Mouse (Mus musculus) hindbrain, embryonic 14.5 days (tissue): ENCODE results near the gene Taf3. TPM values are rescaled to one million over a fixed set of nuclear protein-coding genes. Genes with fewer than 3 reads are reported as not detected.
A peak's percentile ranks its signal among the peaks of the same experiment; 100 is the strongest.

Source experiments
- ATAC-seq: fragments of 200-750 bp; cut with Nextera tagmentation; 2 replicates; pipeline ENCODE4 v1.8.0; 2017; ENCODE audit warnings: moderate number of reproducible peaks, mild to moderate bottlenecking, moderate TSS enrichment, moderate library complexity; ENCODE audit not compliant: low FRiP score
- DNase-seq: peaks from one replicate; pipeline ENCODE4 v3.0.0-alpha.2; 2015; ENCODE audit warnings: low spot score
- H3K27ac ChIP-seq: fragments of 300-500 bp; sonication (generic); 2 replicates; pipeline ENCODE4 v1.5.1; 2014; ENCODE audit warnings: mild to moderate bottlenecking, moderate library complexity
- H3K27me3 ChIP-seq: fragments of 300-500 bp; sonication (generic); 2 replicates; pipeline ENCODE4 v1.6.1; 2014; ENCODE audit warnings: mild to moderate bottlenecking, low read length, mixed read lengths; ENCODE audit not compliant: control insufficient read depth, insufficient read depth
- H3K36me3 ChIP-seq: fragments of 300-500 bp; sonication (generic); replicated peaks from 2 replicates; pipeline ENCODE4 v1.6.1; 2014; ENCODE audit not compliant: control insufficient read depth, insufficient read depth
- H3K4me1 ChIP-seq: fragments of 300-500 bp; sonication (generic); replicated peaks from 2 replicates; pipeline ENCODE4 v1.6.1; 2014; ENCODE audit warnings: antibody characterized with exemption, low read length, mixed read lengths; ENCODE audit not compliant: control insufficient read depth, insufficient read depth
- H3K4me2 ChIP-seq: fragments of 300-500 bp; sonication (generic); replicated peaks from 2 replicates; pipeline ENCODE4 v1.6.1; 2014; ENCODE audit warnings: mild to moderate bottlenecking, moderate library complexity
- H3K4me3 ChIP-seq: fragments of 300-500 bp; sonication (generic); replicated peaks from 2 replicates; pipeline ENCODE4 v1.5.1; 2014; ENCODE audit warnings: mild to moderate bottlenecking, low read length
- H3K9ac ChIP-seq: fragments of 300-500 bp; sonication (generic); 2 replicates; pipeline ENCODE4 v1.6.1; 2014
- H3K9me3 ChIP-seq: fragments of 300-500 bp; sonication (generic); 2 replicates; pipeline ENCODE4 v1.6.1; 2016; ENCODE audit warnings: low read length; ENCODE audit not compliant: control insufficient read depth
- WGBS: fragments of 180-500 bp; shearing (Covaris S2); extraction: QIAGEN DNeasy Blood & Tissue Kit; methylation state at CpG from one replicate; pipeline ENCODE4 v1.1.7; 2014; 5-methylcytosine and 5-hydroxymethylcytosine counted together
- polyA plus RNA-seq: library from polyadenylated mRNA; unstranded; fragments of >200 nt; fragmentation: Nextera tagmentation; extraction: Ambion mirVana; gene quantifications from 2 replicates; pipeline ENCODE4 v1.2.1, GENCODE M21; 2014

Taf3 gene
- polyA plus RNA-seq, 1 experiment from 2014 or later = 12.6 TPM

- H3K4me3 ChIP-seq = no peak overlapping the region
- no peak overlapping the region for H3K27ac ChIP-seq
- H3K27me3 ChIP-seq = no peaks in the 10 kb centered on the region
- DNase-seq (no peak), ATAC-seq (no peak)
- no peaks in the 10 kb centered on the region for H3K4me1 ChIP-seq
- H3K36me3 ChIP-seq = peaks cover 14% of the 10 kb centered on the region
- no peak overlapping the region for H3K4me2 ChIP-seq
- WGBS = 91% methylated on average over 9 of the region's 9 CpGs
- no peaks in the 10 kb centered on the region for H3K9me3 ChIP-seq
- H3K9ac ChIP-seq = no peak overlapping the region
Measured at GRCm38 (mm10) chr2:9917602-9918001, 130.8 kb downstream of the Taf3 start.

DNA sequence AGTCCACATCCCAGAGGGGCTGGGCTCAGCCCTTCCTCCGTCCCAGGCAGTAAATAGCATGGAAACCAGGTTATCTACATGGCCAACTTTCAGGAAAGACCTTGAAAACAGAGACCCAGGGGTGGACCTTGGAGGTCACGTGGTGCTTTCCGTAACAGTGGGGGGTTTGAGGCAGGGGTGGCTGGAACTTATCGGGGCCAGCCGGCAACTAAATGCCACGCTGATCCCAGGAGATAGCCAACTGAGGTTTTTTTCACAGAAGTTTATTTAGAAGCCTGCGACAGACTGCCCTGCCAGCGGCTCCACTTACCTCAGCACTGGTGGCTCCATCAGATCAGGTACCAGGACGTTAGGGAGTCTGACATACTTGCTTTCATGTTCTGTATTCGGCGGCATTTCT is 142.4 kb downstream of the Taf3 start:
- no peaks in the 10 kb centered on the region for H3K36me3 ChIP-seq
- 11% methylated on average over 11 of the region's 11 CpGs for WGBS
- DNase-seq = no peak
- no peak overlapping the region for H3K4me3 ChIP-seq
- no peak overlapping the region for H3K27ac ChIP-seq
- no peak overlapping the region for H3K4me2 ChIP-seq
- no peak overlapping the region for H3K9ac ChIP-seq
- no peak for ATAC-seq
- H3K4me1 ChIP-seq = no peaks in the 10 kb centered on the region
- H3K27me3 ChIP-seq = no peaks in the 10 kb centered on the region; the same call in 1 of the 2 replicates
- H3K9me3 ChIP-seq = no peaks in the 10 kb centered on the region

DNA sequence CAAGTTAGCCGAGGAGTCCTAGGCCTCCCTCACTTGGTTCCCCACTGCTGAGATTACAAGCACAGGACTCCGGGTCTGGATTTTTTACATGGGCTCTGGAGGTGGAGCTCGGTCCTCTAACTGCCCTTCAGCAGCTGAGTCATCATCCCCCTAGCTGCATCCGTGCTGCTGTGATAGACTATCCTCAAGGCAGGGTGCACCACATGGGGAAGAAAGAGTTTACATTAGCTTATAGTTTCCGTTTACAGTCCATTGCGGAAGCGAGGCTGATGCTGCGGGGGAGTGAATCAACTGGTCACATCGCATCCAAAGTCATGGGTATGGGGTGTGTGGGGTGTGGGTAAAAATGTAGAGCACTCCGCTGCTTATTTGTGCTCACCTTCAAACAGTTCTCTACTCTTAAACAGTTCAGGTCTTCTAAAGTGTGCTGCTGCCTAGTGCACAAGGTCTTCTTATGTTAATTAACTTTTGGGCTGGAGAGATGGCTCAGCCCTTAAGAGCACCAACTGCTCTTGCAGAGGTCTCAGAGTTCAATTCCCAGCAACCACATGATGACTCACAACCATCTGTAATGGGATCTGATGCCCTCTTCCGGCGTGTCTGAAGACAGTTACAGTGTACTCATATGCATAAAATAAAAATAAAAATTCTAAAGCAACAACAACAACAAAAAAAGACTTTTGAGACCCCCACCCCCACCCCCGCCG is 144.4 kb downstream of the Taf3 start:
- DNase-seq (no peak), ATAC-seq (no peak)
- no peak overlapping the region for H3K9ac ChIP-seq
- WGBS = 68% methylated on average over 14 of the region's 14 CpGs
- H3K4me2 ChIP-seq = no peak overlapping the region
- H3K4me3 ChIP-seq = no peak overlapping the region
- H3K4me1 ChIP-seq = no peaks in the 10 kb centered on the region
- H3K27ac ChIP-seq = no peak overlapping the region
- H3K9me3 ChIP-seq = no peaks in the 10 kb centered on the region
- H3K36me3 ChIP-seq = no peaks in the 10 kb centered on the region
- H3K27me3 ChIP-seq = peaks cover 10% of the 10 kb centered on the region

DNA sequence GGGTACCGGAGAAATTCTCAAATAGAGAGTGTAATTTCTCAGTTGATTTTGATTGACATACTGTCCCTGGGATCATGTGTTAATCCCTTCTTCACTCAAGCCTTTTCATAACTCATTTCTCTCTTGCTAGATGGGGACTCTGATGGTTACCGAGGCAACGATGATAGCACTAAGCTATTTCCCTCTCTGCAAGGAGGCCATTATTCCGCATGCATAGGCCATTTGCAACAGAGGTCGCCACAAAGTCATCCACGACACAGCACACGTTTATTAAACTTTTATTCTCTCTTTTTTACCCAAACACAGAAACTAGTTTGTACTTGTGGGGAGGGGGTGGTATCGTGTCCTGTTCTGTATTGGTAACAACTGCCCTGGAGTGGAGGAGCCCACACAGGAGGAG is 150.6 kb downstream of the Taf3 start:
- Histone ChIP-seq H3K4me2 (no peak overlapping the region), H3K9ac (no peak overlapping the region), H3K4me1 (no peaks in the 10 kb centered on the region; the same call in 1 of the 2 replicates), H3K4me3 (no peak overlapping the region), H3K9me3 (no peaks in the 10 kb centered on the region), H3K27ac (no peak overlapping the region), H3K27me3 (peaks cover 71% of the 10 kb centered on the region), H3K36me3 (no peaks in the 10 kb centered on the region)
- WGBS = 3% methylated on average over 8 of the region's 8 CpGs
- ATAC-seq (no peak), DNase-seq (no peak)

- Histone ChIP-seq H3K9me3 (no peaks in the 10 kb centered on the region), H3K27ac (no peak overlapping the region), H3K9ac (no peak overlapping the region), H3K27me3 (peaks cover 86% of the 10 kb centered on the region), H3K4me2 (peak overlapping the region; percentile 30), H3K4me1 (no peaks in the 10 kb centered on the region; the same call in 1 of the 2 replicates), H3K36me3 (no peaks in the 10 kb centered on the region), H3K4me3 (no peak overlapping the region)
- ATAC-seq = no peak
- under 1% methylated on average over 22 of the region's 22 CpGs for WGBS
- DNase-seq = no peak
Measured at GRCm38 (mm10) chr2:9896097-9896770, 152.2 kb downstream of the Taf3 start.

- 2% methylated on average over 19 of the region's 19 CpGs for WGBS
- H3K4me3 ChIP-seq = no peak overlapping the region
- ATAC-seq = no peak
- H3K9ac ChIP-seq = no peak overlapping the region
- H3K27me3 ChIP-seq = peaks cover 98% of the 10 kb centered on the region
- DNase-seq = no peak
- H3K27ac ChIP-seq = no peak overlapping the region
- H3K9me3 ChIP-seq = no peaks in the 10 kb centered on the region
- no peaks in the 10 kb centered on the region for H3K36me3 ChIP-seq
- no peaks in the 10 kb centered on the region; the same call in 1 of the 2 replicates for H3K4me1 ChIP-seq
- no peak overlapping the region for H3K4me2 ChIP-seq
Measured at GRCm38 (mm10) chr2:9894836-9895593, 153.4 kb downstream of the Taf3 start.

DNA sequence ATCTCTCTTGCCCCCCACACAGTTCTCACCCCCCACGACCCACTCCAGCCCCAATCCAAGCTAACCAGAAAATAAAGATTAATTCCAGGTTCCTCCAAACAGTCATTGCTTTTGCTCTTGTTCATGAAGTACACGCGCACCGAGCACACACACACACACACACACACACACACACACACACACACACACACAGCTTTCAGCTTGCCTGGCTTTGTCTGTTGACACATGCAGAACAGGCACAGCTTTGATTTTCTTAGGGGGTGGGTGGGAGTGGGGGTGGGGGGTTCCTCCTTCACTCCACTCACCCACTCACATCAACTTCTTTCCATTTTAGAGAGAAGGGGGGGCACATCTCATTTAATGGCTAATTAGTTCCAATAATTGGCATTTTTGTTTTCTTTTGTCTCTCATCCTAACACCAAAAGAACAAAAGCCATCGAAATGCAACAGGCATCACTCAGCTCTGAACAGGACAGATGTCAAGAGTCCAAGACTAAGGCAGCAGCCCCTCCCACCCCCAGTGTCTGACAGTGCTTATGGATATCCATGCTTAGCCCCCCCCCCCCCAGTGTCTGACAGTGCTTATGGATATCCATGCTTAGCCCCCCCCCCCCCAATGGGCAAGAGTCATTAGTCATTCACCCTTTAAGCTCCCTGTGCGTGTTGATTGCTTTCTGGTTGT is 155.0 kb downstream of the Taf3 start:
- H3K4me3 ChIP-seq = no peak overlapping the region
- H3K36me3 ChIP-seq = no peaks in the 10 kb centered on the region
- WGBS = 3% methylated on average over 6 of the region's 6 CpGs
- peaks cover 98% of the 10 kb centered on the region for H3K27me3 ChIP-seq
- H3K4me2 ChIP-seq = no peak overlapping the region
- ATAC-seq (no peak), DNase-seq (no peak)
- no peak overlapping the region for H3K27ac ChIP-seq
- H3K9ac ChIP-seq = no peak overlapping the region
- H3K4me1 ChIP-seq = no peaks in the 10 kb centered on the region; the same call in 1 of the 2 replicates
- no peaks in the 10 kb centered on the region for H3K9me3 ChIP-seq

DNA sequence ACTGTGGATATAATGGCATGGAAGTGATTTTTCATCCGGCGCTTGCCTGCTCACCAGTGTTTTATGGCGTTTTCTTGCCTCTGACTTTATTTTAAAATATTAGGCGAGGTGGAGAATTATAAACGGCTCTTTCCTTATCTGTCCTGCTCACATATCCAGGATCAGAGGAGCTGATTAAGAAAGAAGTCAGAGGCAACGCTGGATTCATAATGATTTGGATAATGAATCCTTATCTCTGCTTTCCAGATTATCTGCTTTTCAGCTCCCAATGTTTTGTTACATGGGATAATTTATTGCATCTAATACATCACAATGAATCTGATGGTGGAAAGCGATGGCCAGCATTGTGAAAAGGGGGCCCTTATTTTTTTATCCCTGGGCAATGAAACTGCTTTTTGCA is 155.9 kb downstream of the Taf3 start:
- no peaks in the 10 kb centered on the region for H3K9me3 ChIP-seq
- no peak overlapping the region for H3K4me2 ChIP-seq
- H3K4me1 ChIP-seq = no peaks in the 10 kb centered on the region; the same call in 1 of the 2 replicates
- peaks cover 98% of the 10 kb centered on the region for H3K27me3 ChIP-seq
- ATAC-seq = no peak
- peak overlapping the region; percentile 47; the same call in 1 of the 2 replicates for H3K27ac ChIP-seq
- H3K4me3 ChIP-seq = no peak overlapping the region
- no peak overlapping the region for H3K9ac ChIP-seq
- 5% methylated on average over 7 of the region's 7 CpGs for WGBS
- H3K36me3 ChIP-seq = no peaks in the 10 kb centered on the region
- DNase-seq = no peak

DNA sequence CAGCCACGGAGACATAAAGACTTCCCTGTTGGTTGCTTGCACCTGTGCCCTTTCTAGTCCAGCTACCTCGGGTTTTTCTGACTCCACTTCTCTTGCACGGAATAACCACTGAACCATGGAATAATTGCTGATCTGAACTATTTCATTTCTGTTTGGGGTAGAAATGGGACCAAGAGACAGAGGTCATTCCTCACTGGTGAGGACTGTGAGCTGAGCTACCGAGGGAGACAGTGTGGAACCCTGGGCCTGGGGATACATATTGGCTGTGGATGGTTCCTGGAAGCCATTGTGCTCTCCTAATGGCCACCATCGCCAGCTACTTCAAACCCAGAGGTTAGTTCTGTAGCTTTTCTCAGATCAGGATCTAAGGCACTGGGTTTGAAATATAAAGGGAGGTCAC is 157.5 kb downstream of the Taf3 start:
- 4% methylated on average over 5 of the region's 5 CpGs for WGBS
- H3K4me2 ChIP-seq = no peak overlapping the region

More for the DNA sequence above, 157.5 kb downstream of the Taf3 start:
- H3K27ac ChIP-seq = no peak overlapping the region
- ATAC-seq = no peak
- peaks cover 98% of the 10 kb centered on the region for H3K27me3 ChIP-seq
- H3K9ac ChIP-seq = no peak overlapping the region
- H3K4me3 ChIP-seq = no peak overlapping the region
- no peak for DNase-seq
- no peaks in the 10 kb centered on the region for H3K4me1 ChIP-seq
- H3K36me3 ChIP-seq = no peaks in the 10 kb centered on the region
- H3K9me3 ChIP-seq = no peaks in the 10 kb centered on the region
